8 mouse cellular contexts compared by ENCODE assay signal in the genomic region with DNA sequence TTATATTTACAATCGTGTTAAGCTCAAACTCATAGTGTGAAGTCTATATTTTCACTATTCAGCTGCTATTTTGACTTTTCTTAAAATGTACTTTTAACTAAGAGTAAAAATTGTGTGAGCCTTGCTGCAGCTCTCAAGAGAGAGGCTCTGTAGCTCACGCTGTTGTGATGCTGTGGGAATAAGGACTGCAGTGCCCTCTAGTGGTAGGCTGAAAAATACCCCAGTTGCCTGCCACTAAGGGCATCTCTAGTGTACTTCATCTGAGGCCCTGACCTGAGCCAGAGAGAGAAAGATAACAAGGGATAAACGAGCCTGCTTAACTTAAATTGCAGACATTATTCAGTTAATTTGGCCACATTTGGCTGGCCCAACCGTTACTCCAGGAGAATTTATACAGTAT.
A peak's percentile ranks its signal among the peaks of the same experiment; 100 is the strongest.
DNase-seq lines count a peak whose midpoint lies in the region; TF ChIP-seq lines count a peak whose summit lies in the region.

No protein-coding gene starts in this region.

- no peaks in the 10 kb centered on the region for H3K4me1 ChIP-seq in embryonic facial prominence, embryonic 10.5 days
- no peaks in the 10 kb centered on the region for H3K4me1 ChIP-seq in small intestine, adult 2 months (ENCODE audit: control insufficient read depth, insufficient read depth, insufficient read length, low read length)

- H3K9me3 ChIP-seq in embryonic facial prominence, embryonic 10.5 days: no peaks in the 10 kb centered on the region

- no peaks in the 10 kb centered on the region for H3K27me3 ChIP-seq in embryonic facial prominence, embryonic 10.5 days (replicated peaks; ENCODE audit: low read depth, poor library complexity, severe bottlenecking)
- H3K27me3 ChIP-seq in small intestine, adult 2 months (ENCODE audit: control insufficient read depth, insufficient read depth, low read length): no peaks in the 10 kb centered on the region

- no peak overlapping the region for H3K4me3 ChIP-seq in embryonic facial prominence, embryonic 10.5 days
- no peak overlapping the region for H3K4me3 ChIP-seq in layer of hippocampus, adult 2 months
- no peak overlapping the region for H3K4me3 ChIP-seq in small intestine, adult 2 months (ENCODE audit: low read depth, low read length)

- H3K36me3 ChIP-seq in embryonic facial prominence, embryonic 10.5 days (replicated peaks): peaks cover 42% of the 10 kb centered on the region
- H3K36me3 ChIP-seq in small intestine, adult 2 months (ENCODE audit: control insufficient read depth, insufficient read depth, low read length): no peaks in the 10 kb centered on the region

- TF ChIP-seq POLR2A in small intestine, adult 2 months (IDR thresholded peaks at IDR 0.05; ENCODE audit: low read depth, low read length): no peak

- intact Hi-C loops in heart, postnatal 14 days (cut with DNase I): loop anchor here (1.0 to 5.0 kb wide), 3 partner anchors 41 to 205 kb away; no protein-coding TSS in a partner anchor

- 53% methylated on average over 4 of the region's 4 CpGs for WGBS in embryonic facial prominence, embryonic 10.5 days
- 28% methylated on average over 4 of the region's 4 CpGs for WGBS in small intestine, adult 2 months

- peak; percentile 55 to 73 for DNase-seq in frontal cortex, postnatal 36 days (ENCODE audit: low spot score in 2 of 2)
- no peak for DNase-seq in frontal cortex, postnatal 10 days (ENCODE audit: low spot score in 2 of 2)
- peak; percentile 70 for DNase-seq in adrenal gland, adult 2 months
- peak; percentile 51 for DNase-seq in embryonic facial prominence, embryonic 10.5 days (ENCODE audit: low spot score)
- DNase-seq in heart, postnatal 14 days: peak; percentile 63 to 76
- DNase-seq in layer of hippocampus, adult 2 months (ENCODE audit: low spot score in 2 of 2): peak; percentile 56 to 72
- peak; percentile 79 for DNase-seq in lung, postnatal 10 days

- TF ChIP-seq CTCF in layer of hippocampus, adult 2 months (conservative IDR thresholded peaks at IDR 0.05): peak; percentile 96
- TF ChIP-seq CTCF in small intestine, adult 2 months (IDR thresholded peaks at IDR 0.05; ENCODE audit: extremely low read depth, insufficient read length, insufficient replicate concordance, low read depth, low read length): peak; percentile 80; the same call in 1 of the 2 replicates

- H3K27ac ChIP-seq in embryonic facial prominence, embryonic 10.5 days (replicated peaks): no peak overlapping the region
- peak overlapping the region; percentile 36; the same call in 1 of the 2 replicates for H3K27ac ChIP-seq in layer of hippocampus, adult 2 months
- H3K27ac ChIP-seq in small intestine, adult 2 months (ENCODE audit: insufficient read depth, low read depth, low read length): no peak overlapping the region

Comparison
In these comparisons a context has a peak if more than half of its experiments do, and no peak if none do; other contexts are left out.
1. DNase-seq: peak in frontal cortex, postnatal 36 days (2 of 2), adrenal gland, adult 2 months (single experiment), embryonic facial prominence, embryonic 10.5 days (single experiment), heart, postnatal 14 days (2 of 2), layer of hippocampus, adult 2 months (2 of 2) and lung, postnatal 10 days (single experiment); none in frontal cortex, postnatal 10 days (0 of 2).